Mouse (Mus musculus): ENCODE measurements around the gene Zmynd11. TPM values are rescaled to one million over a fixed set of nuclear protein-coding genes. Genes with fewer than 3 reads are reported as not detected.

The Zmynd11 gene
- 141 and 165 TPM in 2 replicates for polyA plus RNA-seq (2015; fragmentation: Nextera tagmentation; extraction: Ambion mirVana)

DNA sequence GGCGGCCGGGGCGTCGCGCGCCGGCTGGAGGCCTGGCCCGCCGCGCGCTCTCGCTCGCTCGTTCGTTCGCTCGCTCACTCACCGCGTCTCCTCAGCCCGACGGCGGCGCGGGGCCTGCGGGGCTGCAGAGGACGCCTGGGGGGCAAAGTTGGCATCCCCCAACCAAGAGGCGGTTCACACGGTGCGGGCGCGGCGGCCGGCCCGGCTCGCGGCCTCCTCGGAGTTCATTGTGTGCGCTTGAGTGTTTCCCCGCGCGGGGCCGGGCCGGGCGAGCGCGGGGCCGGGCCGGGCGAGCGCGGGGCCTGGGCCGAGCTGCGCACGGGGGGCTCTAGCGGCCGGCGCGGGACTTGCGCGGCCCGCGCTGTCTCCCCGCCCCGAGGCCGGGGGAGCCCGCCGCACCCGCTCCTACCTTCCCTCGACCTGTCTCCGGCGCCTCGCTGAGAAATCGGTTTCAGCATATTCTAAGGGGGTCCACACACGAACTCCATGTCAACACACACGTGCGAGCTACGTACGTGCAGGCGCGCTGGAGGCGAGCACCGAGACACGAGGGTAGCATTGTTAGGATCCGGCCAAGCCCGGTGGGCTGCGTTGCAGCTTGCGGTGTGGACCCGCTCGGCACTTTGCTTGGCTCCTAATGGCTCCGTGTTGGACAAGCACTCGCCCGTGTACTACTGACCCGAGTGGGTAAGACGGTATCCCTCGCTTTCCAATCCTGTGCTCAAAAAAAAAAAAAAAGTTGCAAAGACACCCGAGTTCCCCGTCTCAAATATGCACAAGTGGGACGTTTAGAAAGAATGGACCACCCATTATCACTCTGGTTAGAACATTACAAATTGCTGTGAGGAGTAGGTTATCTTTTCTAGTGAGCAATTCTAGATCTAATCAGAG is at the start of gene Zmynd11:
Gene Zmynd11, minus strand, starts transcription at position 685 of the 891 bp plus-strand sequence.
- WGBS = 0% methylated on average over 44 of the region's 98 CpGs
- Histone ChIP-seq H3K9me3 (ENCODE audit: control insufficient read depth, low read length) (no peaks in the 10 kb centered on the region), H3K36me3 (ENCODE audit: control insufficient read depth, insufficient read depth, low read length) (no peaks in the 10 kb centered on the region), H3K4me2 (ENCODE audit: low read length) (peak within 1 kb of the TSS; percentile 69), H3K27ac (ENCODE audit: low read depth, low read length) (peak within 1 kb of the TSS; percentile 100), H3K4me3 (ENCODE audit: low read length) (peak within 1 kb of the TSS; percentile 87), H3K9ac (ENCODE audit: low read depth, low read length) (peak within 1 kb of the TSS; percentile 100), H3K27me3 (replicated peaks; ENCODE audit: control insufficient read depth, insufficient read depth, low read length) (no peaks in the 10 kb centered on the region), H3K4me1 (ENCODE audit: control insufficient read depth, insufficient read depth, low read depth, low read length) (peaks cover 16% of the 10 kb centered on the region)
- peak; percentile 87 for ATAC-seq

DNA sequence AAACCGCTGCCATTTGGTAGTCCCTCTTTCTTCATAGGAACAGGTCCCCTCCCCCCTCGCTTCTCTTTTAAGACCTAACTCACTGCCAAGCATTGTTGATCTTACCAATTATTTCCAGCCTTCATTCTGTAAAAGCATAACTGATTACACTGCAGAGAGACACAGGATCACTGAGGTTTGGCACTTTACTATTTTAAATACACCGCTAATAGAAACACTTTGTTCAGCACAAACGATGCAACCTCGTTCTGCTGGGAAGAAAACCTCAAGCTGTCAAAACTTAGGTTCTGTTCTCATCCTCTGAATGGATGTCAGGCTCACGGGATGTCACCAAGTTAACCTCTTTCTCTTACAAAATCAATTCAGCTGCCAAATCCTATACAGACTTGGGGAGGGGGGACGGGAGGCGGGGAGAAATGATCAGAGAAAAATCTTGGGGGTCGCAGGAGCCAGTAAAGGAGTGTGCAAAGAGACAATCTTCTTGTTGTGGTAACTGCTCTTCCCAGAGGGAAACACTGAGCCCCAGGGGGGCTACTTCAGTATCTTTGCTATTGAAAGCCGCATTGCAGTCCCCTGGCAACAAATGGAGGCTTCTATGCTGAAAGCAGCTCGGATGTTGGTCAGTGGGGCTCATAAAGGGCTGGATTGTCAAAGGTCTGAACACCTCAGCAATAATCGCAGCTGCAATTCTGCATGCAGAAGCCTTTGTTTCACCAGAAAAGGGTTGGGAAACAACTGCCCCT is 30.9 kb upstream of the Zmynd11 start:
- Histone ChIP-seq H3K4me1 (ENCODE audit: control insufficient read depth, insufficient read depth, low read depth, low read length) (peaks cover 6% of the 10 kb centered on the region; the same call in 1 of the 2 replicates), H3K36me3 (ENCODE audit: control insufficient read depth, insufficient read depth, low read length) (no peaks in the 10 kb centered on the region), H3K27ac (ENCODE audit: low read depth, low read length) (peak overlapping the region; percentile 63), H3K4me3 (ENCODE audit: low read length) (peak overlapping the region; percentile 43), H3K9ac (ENCODE audit: low read depth, low read length) (peak overlapping the region; percentile 66), H3K27me3 (replicated peaks; ENCODE audit: control insufficient read depth, insufficient read depth, low read length) (no peaks in the 10 kb centered on the region), H3K4me2 (ENCODE audit: low read length) (peak overlapping the region; percentile 85), H3K9me3 (ENCODE audit: control insufficient read depth, low read length) (no peaks in the 10 kb centered on the region)
- ATAC-seq = peak; percentile 77
- WGBS = 2% methylated on average over 12 of the region's 12 CpGs

DNA sequence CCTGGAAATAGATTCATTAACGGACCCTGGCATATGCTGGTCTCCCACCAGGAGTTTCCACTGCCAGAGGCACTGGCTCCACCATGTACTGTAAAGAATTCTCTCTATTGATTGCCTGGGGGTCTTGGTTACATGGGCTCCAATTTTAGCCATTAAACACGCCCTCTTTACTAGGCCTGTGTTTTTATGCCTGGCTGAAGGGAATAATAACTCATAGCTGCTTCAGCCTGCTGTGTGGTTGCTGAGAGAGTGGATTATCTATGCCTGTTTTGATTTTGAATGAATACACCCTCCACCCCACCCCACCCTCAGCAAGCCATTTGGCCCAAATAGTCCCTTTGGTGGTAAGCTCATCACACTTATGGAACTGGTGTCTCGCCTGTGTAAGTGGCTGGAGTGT is 20.9 kb upstream of the Zmynd11 start:
- WGBS = 25% methylated on average over 3 of the region's 3 CpGs
- no peak overlapping the region for H3K9ac ChIP-seq (ENCODE audit: low read depth, low read length)
- no peak overlapping the region for H3K4me2 ChIP-seq (ENCODE audit: low read length)
- peak; percentile 74; the same call in 1 of the 2 replicates for ATAC-seq
- H3K27me3 ChIP-seq (replicated peaks; ENCODE audit: control insufficient read depth, insufficient read depth, low read length) = no peaks in the 10 kb centered on the region
- H3K36me3 ChIP-seq (ENCODE audit: control insufficient read depth, insufficient read depth, low read length) = no peaks in the 10 kb centered on the region
- no peak overlapping the region for H3K27ac ChIP-seq (ENCODE audit: low read depth, low read length)
- no peaks in the 10 kb centered on the region for H3K9me3 ChIP-seq (ENCODE audit: control insufficient read depth, low read length)
- H3K4me1 ChIP-seq (ENCODE audit: control insufficient read depth, insufficient read depth, low read depth, low read length) = no peaks in the 10 kb centered on the region
- no peak overlapping the region for H3K4me3 ChIP-seq (ENCODE audit: low read length)

DNA sequence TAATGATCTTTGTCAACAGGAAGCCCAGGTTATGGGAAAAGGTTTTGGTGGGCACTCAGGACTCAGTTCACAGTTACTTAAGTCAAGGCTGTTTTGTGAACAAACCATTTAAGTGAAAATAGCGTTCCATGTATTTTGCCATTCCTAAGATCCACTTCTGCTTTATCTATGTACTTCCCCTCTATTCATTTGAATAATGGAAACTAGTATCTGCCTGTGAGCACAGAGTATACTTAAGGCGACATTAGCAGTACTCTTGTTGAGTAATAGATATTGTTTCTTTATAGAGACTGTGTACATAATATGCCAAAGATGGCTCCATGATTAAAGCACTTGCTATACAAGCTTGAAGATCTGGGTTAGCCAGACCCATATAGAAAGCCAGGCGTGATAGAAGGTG is 18.6 kb upstream of the Zmynd11 start:
- no peak for ATAC-seq
- Histone ChIP-seq H3K9ac (ENCODE audit: low read depth, low read length) (no peak overlapping the region), H3K4me2 (ENCODE audit: low read length) (no peak overlapping the region), H3K9me3 (ENCODE audit: control insufficient read depth, low read length) (no peaks in the 10 kb centered on the region), H3K36me3 (ENCODE audit: control insufficient read depth, insufficient read depth, low read length) (no peaks in the 10 kb centered on the region), H3K27ac (ENCODE audit: low read depth, low read length) (no peak overlapping the region), H3K27me3 (replicated peaks; ENCODE audit: control insufficient read depth, insufficient read depth, low read length) (no peaks in the 10 kb centered on the region), H3K4me3 (ENCODE audit: low read length) (no peak overlapping the region), H3K4me1 (ENCODE audit: control insufficient read depth, insufficient read depth, low read depth, low read length) (no peaks in the 10 kb centered on the region)
- WGBS = 95% methylated on average over 3 of the region's 3 CpGs

DNA sequence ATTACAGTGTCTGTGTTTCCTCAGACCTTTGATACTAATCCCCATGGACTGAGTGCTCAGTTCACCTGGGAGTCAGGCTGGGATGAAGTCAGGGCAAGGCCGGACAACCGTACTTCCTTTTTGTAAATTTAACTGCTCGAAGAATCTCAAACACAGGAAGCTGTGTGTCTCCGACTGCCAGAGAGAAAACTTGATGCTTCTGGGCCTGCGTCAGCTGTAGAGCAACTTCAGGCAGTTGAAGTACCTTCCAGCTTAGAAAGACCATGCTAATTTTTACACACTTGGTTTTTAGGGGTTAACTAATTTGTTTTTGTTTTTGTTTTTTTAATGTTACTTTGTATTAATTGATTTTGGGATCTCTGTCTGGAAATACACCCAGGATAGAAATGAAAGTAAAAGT is 10.8 kb upstream of the Zmynd11 start:
- WGBS = 70% methylated on average over 5 of the region's 5 CpGs
- Histone ChIP-seq H3K27ac (ENCODE audit: low read depth, low read length) (no peak overlapping the region), H3K27me3 (replicated peaks; ENCODE audit: control insufficient read depth, insufficient read depth, low read length) (no peaks in the 10 kb centered on the region), H3K4me2 (ENCODE audit: low read length) (no peak overlapping the region), H3K9ac (ENCODE audit: low read depth, low read length) (no peak overlapping the region), H3K9me3 (ENCODE audit: control insufficient read depth, low read length) (no peaks in the 10 kb centered on the region), H3K36me3 (ENCODE audit: control insufficient read depth, insufficient read depth, low read length) (no peaks in the 10 kb centered on the region), H3K4me1 (ENCODE audit: control insufficient read depth, insufficient read depth, low read depth, low read length) (no peaks in the 10 kb centered on the region), H3K4me3 (ENCODE audit: low read length) (no peak overlapping the region)
- ATAC-seq = no peak

DNA sequence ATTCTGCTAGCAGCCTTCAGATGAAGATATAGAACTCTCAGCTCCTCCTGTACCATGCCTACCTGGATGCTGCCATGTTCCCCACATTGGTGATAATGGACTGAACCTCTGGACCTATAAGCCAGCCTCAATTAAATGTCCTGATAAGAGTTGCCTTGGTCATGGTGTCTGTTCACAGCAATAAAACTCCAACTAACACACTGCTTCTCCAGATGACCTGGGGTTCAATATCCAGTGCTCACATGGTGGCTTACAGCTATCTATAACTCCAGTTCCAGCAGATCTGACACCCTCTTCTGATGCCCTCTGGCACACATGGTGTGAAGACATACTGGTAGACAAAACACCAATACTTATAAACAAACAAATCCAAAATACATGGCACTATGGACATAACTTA is 8.9 kb upstream of the Zmynd11 start:
- Histone ChIP-seq H3K27me3 (replicated peaks; ENCODE audit: control insufficient read depth, insufficient read depth, low read length) (no peaks in the 10 kb centered on the region), H3K9ac (ENCODE audit: low read depth, low read length) (no peak overlapping the region), H3K4me3 (ENCODE audit: low read length) (no peak overlapping the region), H3K9me3 (ENCODE audit: control insufficient read depth, low read length) (no peaks in the 10 kb centered on the region), H3K27ac (ENCODE audit: low read depth, low read length) (no peak overlapping the region), H3K4me1 (ENCODE audit: control insufficient read depth, insufficient read depth, low read depth, low read length) (no peaks in the 10 kb centered on the region), H3K4me2 (ENCODE audit: low read length) (no peak overlapping the region), H3K36me3 (ENCODE audit: control insufficient read depth, insufficient read depth, low read length) (no peaks in the 10 kb centered on the region)
- ATAC-seq = no peak

DNA sequence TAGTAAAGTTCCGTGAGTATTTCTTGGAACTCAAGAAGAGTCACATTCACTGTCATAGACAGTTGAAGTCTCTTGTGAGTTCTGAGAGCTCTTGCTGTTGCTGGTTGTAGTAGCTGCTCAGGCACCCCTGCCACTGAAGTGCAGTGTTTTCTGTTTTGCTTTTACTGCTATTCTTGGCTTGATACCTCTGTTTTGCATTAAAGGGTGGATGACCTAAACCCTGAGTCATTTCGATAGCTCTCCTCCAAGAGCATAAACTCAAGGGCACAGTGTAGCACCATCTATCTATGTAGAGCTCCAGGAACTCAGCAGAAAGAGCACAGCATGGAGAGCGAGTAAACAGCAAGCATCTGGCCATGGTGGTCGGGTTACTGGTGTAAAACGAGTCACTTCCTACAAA is 2.1 kb upstream of the Zmynd11 start:
- Histone ChIP-seq H3K4me1 (ENCODE audit: control insufficient read depth, insufficient read depth, low read depth, low read length) (peaks cover 10% of the 10 kb centered on the region), H3K9ac (ENCODE audit: low read depth, low read length) (no peak overlapping the region), H3K36me3 (ENCODE audit: control insufficient read depth, insufficient read depth, low read length) (no peaks in the 10 kb centered on the region), H3K27me3 (replicated peaks; ENCODE audit: control insufficient read depth, insufficient read depth, low read length) (no peaks in the 10 kb centered on the region), H3K9me3 (ENCODE audit: control insufficient read depth, low read length) (no peaks in the 10 kb centered on the region), H3K27ac (ENCODE audit: low read depth, low read length) (no peak overlapping the region), H3K4me3 (ENCODE audit: low read length) (no peak overlapping the region), H3K4me2 (ENCODE audit: low read length) (no peak overlapping the region)
- no peak for ATAC-seq
- 69% methylated on average over 5 of the region's 5 CpGs for WGBS

DNA sequence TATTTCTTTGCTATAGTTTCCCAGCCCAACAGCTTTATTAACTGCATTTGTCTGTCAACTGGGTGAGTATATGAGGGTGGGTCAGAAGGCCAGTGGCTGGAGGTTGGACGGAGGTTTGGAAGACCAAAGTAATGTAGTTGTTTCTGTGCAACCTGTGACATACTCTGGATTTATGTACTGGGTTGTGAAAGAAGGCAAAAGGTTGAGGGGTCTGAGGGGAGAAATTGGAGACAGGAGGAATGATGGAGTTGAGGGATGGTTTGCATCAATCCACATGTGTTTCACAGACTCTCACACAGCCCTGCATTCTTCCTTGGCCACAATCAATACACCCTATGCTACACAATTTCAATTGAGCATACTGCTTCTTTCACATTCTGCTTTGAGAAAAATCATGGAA is 1.4 kb upstream of the Zmynd11 start:
- 36% methylated on average over 1 of the region's 1 CpGs for WGBS
- no peaks in the 10 kb centered on the region for H3K9me3 ChIP-seq (ENCODE audit: control insufficient read depth, low read length)

DNA sequence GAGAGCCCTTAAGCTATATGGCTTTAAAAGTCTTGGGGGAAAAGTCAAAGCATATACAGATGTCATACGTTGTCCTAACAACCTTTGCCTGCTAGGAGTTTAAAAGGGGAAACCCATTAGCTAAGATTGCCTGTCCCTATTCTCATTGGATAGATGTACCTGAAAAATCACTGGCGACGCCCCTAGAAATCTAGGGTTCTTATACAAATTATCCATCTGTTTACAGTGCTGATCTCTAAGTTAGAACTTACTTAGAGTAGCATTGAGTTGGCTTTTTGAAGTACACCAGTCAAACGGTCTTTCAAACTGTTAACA is 364 bp upstream of the Zmynd11 start:
- peak overlapping the region; percentile 100 for H3K9ac ChIP-seq (ENCODE audit: low read depth, low read length)
- H3K9me3 ChIP-seq (ENCODE audit: control insufficient read depth, low read length) = no peaks in the 10 kb centered on the region
- H3K4me3 ChIP-seq (ENCODE audit: low read length) = peak overlapping the region; percentile 87
- no peak; the same call in 1 of the 2 replicates for ATAC-seq
- H3K36me3 ChIP-seq (ENCODE audit: control insufficient read depth, insufficient read depth, low read length) = no peaks in the 10 kb centered on the region
- 3% methylated on average over 4 of the region's 4 CpGs for WGBS
- H3K27me3 ChIP-seq (replicated peaks; ENCODE audit: control insufficient read depth, insufficient read depth, low read length) = no peaks in the 10 kb centered on the region
- peaks cover 14% of the 10 kb centered on the region for H3K4me1 ChIP-seq (ENCODE audit: control insufficient read depth, insufficient read depth, low read depth, low read length)
- H3K4me2 ChIP-seq (ENCODE audit: low read length) = peak overlapping the region; percentile 66
- peak overlapping the region; percentile 100 for H3K27ac ChIP-seq (ENCODE audit: low read depth, low read length)

More for the DNA sequence above, 1.4 kb upstream of the Zmynd11 start:
- no peak overlapping the region for H3K4me2 ChIP-seq (ENCODE audit: low read length)
- H3K4me1 ChIP-seq (ENCODE audit: control insufficient read depth, insufficient read depth, low read depth, low read length) = peaks cover 14% of the 10 kb centered on the region
- no peak overlapping the region for H3K4me3 ChIP-seq (ENCODE audit: low read length)
- H3K27ac ChIP-seq (ENCODE audit: low read depth, low read length) = no peak overlapping the region
- no peaks in the 10 kb centered on the region for H3K36me3 ChIP-seq (ENCODE audit: control insufficient read depth, insufficient read depth, low read length)
- H3K9ac ChIP-seq (ENCODE audit: low read depth, low read length) = no peak overlapping the region
- ATAC-seq = no peak
- H3K27me3 ChIP-seq (replicated peaks; ENCODE audit: control insufficient read depth, insufficient read depth, low read length) = no peaks in the 10 kb centered on the region
